Mouse (Mus musculus): Measurements from ENCODE around the gene Aplp2.

The Aplp2 gene

GRCm38 (mm10) chr9:31207732-31208131 lies 3.9 kb downstream of the Aplp2 start:
- TF ChIP-seq GATA4 (IDR thresholded peaks at IDR 0.05; ENCODE audit: insufficient replicate concordance, low read length), result no peak

GRCm38 (mm10) chr9:31204722-31205121 lies 6.9 kb downstream of the Aplp2 start:
- TF ChIP-seq GATA4 (IDR thresholded peaks at IDR 0.05; ENCODE audit: insufficient replicate concordance, low read length), result peak; percentile 70; the same call in 1 of the 2 replicates

DNA sequence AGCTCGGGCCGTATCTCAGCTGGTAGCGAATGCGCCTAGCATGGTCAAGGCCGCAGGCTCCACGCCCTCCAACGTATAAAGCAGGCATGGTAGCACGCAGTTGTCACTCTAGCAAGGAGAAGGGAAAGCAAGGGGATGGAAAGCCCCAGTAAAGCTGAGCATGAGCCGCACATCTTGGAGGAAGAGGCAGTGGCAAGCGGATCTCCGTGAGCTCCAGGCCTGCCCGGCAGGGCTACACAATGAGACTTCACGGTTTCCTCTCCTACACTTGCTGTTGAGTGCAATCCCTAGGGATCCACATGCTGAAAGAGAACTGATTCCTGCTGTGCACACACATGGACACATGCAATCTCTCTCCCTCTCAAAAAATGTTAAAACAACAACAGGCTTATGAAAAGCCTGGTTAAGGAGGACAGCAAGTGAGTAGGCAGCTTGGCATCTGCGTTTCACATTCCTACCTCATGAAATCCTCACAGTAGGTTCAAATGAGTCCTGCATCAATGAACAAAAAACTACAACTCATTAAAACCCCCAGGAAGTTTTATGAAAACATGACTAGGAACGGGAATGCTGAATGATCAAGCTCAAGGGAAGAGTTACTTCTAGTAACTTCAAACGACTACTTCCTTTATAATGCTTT lies 7.9 kb downstream of the Aplp2 start:
- no peak for TF ChIP-seq GATA4 (IDR thresholded peaks at IDR 0.05; ENCODE audit: insufficient replicate concordance, low read length)

GRCm38 (mm10) chr9:31203068-31203467 lies 8.5 kb downstream of the Aplp2 start:
- no peak for TF ChIP-seq GATA4 (IDR thresholded peaks at IDR 0.05; ENCODE audit: insufficient replicate concordance, low read length)

GRCm38 (mm10) chr9:31198614-31199013 lies 13.0 kb downstream of the Aplp2 start:
- no peak for TF ChIP-seq GATA4 (IDR thresholded peaks at IDR 0.05; ENCODE audit: insufficient replicate concordance, low read length)

DNA sequence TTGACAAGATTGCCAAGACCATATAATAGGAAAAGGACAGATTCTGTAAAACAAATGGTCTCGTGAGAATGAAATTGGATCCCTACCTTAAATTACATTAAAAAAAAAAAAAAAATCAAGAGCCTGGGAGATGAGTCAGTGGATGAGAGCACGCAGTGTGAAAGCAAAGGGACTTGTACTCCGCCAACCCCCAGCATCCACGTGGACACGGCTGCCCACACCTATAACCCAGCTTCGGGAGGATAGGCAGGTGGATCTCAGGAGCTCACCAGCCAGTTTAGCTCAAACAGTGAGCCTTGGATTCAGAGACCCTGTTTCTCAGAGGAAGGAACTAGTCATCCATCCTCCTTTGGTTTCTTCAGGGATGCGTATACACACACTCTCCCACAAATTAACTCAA lies 13.8 kb downstream of the Aplp2 start:
- TF ChIP-seq GATA4 (IDR thresholded peaks at IDR 0.05; ENCODE audit: insufficient replicate concordance, low read length), result no peak

DNA sequence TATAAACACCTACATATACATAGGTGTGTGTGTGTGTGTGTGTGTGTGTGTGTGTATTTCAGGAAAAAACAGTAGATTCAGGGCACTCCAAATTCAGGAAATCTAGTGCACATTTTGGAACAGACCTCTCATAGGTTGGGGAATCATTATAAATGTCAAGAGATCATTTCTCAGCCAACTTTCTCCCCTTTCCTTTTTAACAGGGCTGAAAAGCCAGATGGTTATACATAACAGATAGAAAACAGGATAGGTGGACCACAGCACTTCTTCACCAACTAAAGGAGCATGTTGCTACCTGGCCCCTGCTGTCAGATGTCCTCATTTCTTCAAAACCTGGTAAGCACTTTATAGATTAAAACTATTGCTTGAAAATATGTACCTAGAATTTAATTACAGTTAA lies 14.9 kb downstream of the Aplp2 start:
- no peak for TF ChIP-seq GATA4 (IDR thresholded peaks at IDR 0.05; ENCODE audit: insufficient replicate concordance, low read length)

DNA sequence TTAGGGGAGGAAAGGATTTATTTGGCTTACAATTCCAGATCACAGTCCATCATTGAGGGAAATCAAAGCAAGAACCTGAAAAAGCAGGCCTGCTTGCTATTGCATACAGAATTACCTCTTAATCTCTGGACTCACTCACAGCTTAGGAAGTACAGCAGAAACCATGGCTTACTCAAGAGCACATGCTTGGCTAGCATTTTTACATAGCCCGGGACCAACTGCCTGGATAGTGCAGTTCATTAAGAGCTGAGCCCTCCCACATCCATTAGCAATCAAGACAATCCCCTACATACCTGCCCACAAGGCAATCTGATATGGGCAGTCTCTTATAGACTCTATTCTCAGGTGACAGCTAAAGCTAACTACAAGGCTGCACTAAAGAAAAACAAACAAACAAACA lies 16.0 kb downstream of the Aplp2 start:
- no peak for TF ChIP-seq GATA4 (IDR thresholded peaks at IDR 0.05; ENCODE audit: insufficient replicate concordance, low read length)

DNA sequence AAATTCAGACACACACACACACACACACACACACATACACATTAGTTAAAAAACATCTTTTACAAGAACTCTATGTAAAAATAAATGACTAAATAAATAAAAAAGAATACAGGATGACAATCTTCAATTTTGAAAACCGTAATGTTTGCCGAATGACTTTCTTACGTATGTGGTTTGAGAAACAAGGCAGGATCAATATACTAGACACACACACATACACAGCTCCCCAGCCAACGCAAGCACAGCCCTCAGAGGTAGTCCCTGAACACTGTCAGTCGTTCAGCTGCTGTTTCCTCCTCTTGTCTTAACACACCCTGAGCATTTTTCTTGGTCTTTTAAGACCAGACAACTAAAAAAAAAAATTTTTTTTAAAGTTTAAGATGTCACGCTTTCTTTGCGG lies 19.2 kb downstream of the Aplp2 start:
- no peak for TF ChIP-seq GATA4 (IDR thresholded peaks at IDR 0.05; ENCODE audit: insufficient replicate concordance, low read length)

DNA sequence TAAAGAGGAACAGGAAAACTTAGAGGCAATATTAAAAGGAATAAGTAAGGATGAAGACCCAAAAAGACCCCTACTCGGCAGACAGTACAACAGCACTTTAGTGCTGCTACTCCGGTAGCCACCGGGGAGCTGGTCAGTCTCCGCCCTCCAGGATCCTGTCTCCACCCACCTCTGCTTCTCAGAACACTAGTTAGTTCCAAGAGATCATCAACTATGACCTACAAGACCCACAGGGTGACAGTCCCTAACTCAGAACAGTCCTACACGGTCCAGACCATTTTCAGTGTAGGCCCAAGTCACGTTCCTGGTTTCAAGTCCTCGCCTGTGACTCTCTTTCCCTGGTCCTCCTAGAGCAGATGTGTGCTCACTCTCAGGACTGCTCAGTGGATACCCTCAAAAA lies 20.1 kb downstream of the Aplp2 start:
- no peak for TF ChIP-seq GATA4 (IDR thresholded peaks at IDR 0.05; ENCODE audit: insufficient replicate concordance, low read length)

GRCm38 (mm10) chr9:31189194-31189593 lies 22.4 kb downstream of the Aplp2 start:
- TF ChIP-seq GATA4 (IDR thresholded peaks at IDR 0.05; ENCODE audit: insufficient replicate concordance, low read length), result no peak

DNA sequence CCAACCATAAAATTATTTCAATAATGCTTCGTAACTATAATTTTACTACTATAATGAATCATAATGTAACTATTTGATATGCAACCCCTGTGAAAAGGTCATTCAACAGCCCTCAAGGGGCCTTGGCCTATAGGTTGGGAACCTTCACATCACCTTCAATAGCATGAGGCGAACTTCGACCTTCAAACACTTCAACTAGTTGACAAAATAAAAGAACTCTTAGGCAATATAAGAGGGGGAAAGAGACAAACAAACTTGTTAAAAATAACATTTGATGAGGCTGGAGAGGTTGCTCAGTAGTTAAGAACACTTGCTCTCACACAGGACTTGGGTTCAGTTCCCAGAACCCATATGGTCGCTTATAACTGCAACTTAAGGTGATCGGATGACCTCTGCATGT lies 27.2 kb downstream of the Aplp2 start:
- TF ChIP-seq GATA4 (IDR thresholded peaks at IDR 0.05; ENCODE audit: insufficient replicate concordance, low read length), result no peak

DNA sequence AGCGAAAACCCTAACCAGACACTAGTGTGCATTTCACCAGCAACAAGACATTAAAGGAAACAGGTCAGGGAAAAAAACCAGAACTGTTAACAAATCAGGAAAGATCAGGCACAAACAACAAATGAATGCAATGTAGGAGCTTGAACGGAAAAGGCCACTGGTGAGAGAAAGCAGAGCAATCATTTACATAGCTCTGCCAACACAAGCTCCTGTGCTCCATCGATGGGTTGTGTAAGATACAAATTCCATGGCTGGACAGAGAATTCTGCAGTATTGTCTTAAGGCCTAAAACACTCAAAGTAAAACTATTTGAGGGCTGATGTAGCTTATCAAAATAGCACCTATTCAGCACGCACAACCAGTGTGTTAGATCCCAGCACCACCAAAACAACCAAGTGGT lies 28.6 kb downstream of the Aplp2 start:
- no peak for TF ChIP-seq GATA4 (IDR thresholded peaks at IDR 0.05; ENCODE audit: insufficient replicate concordance, low read length)

- TF ChIP-seq GATA4 (IDR thresholded peaks at IDR 0.05; ENCODE audit: insufficient replicate concordance, low read length), result no peak
These were observed 30.1 kb downstream of the Aplp2 start for GRCm38 (mm10) chr9:31181291-31182085.

DNA sequence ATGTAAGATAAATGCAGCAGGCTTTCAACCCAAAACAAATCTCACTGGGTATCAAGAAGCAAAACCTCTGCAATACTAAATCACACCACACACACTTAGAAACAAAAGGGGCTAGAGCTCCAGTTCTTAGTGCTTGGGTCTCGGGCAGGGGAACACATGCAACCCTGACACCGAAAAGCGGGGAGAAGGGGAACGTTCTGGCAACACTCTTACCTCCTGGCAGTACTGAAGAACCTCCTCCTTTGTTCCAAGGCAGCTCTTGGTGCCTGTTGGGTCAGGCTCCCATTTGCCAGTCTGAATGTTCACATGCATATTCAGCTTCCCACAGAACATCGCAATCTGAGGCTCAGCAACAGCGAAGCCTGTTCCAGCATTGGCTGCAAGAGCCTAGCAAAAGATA lies 33.9 kb downstream of the Aplp2 start:
- TF ChIP-seq GATA4 (IDR thresholded peaks at IDR 0.05; ENCODE audit: insufficient replicate concordance, low read length), result no peak

DNA sequence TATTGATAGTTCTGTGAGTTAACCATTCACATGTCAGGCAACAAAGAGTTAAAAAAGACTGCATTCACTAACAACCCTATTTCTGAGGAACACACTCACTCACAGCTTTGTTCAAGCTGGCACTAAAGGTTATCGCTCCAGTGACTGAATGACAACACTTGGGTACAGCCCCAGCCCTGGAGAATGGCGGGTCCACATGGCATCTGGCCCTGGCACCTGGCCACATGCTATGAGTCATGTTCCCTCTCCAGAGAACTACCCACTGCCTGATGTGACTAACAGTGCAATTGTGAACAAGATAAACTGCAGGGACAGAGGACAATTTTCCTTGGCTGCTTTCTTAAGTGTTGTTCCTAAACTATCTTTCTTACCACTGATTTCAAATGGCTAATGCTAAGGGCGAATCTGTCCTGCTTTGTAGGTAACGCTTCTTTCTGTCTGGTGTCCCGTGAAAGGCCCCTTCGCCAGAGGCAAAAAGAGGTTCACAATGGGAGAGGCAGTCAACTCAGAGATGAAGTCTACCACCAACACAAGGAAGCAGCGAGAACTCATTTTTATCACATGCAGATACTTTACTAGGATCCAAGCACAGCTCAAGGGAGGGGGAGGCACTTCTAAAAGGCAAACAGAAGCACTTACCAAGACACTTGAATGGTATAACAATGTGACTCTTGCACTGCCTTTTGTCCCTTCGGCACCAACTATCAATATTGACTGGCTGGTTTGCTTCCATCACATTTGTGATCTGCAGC lies 35.1 kb downstream of the Aplp2 start:
- TF ChIP-seq GATA4 (IDR thresholded peaks at IDR 0.05; ENCODE audit: insufficient replicate concordance, low read length), result peak; percentile 61; the same call in 1 of the 2 replicates

Data from liver, adult (tissue).